Mouse (Mus musculus): ENCODE measurements around the gene Qpct. TPM values are rescaled to one million over a fixed set of nuclear protein-coding genes. Genes with fewer than 3 reads are reported as not detected.

Qpct gene
- total RNA-seq (2012; rRNA removed): 2.2 and 3.0 TPM in 2 replicates

- no peaks in the 10 kb centered on the region for H3K9me3 ChIP-seq (ENCODE audit: control insufficient read depth, insufficient read depth, low read depth, low read length)
Observed at GRCm38 (mm10) chr17:79051606-79052005, at the start of gene Qpct. Qpct (plus strand) TSS chr17:79051906.

GRCm38 (mm10) chr17:79013625-79014024 lies 38.1 kb upstream of the Qpct start:
- TF ChIP-seq MAFK (IDR thresholded peaks at IDR 0.05; ENCODE audit: insufficient read depth, low read depth, low read length) (no peak), HCFC1 (IDR thresholded peaks at IDR 0.05; ENCODE audit: borderline replicate concordance, insufficient read depth, low read length) (no peak), ZC3H11A (IDR thresholded peaks at IDR 0.05; ENCODE audit: borderline replicate concordance, low read depth, low read length) (no peak), CHD2 (IDR thresholded peaks at IDR 0.05; ENCODE audit: low read depth, low read length) (no peak), ZNF384 (IDR thresholded peaks at IDR 0.05; ENCODE audit: low read depth, low read length) (no peak)
- Histone ChIP-seq H3K36me3 (ENCODE audit: control insufficient read depth, insufficient read depth, low read length, poor library complexity, severe bottlenecking) (peaks cover 2% of the 10 kb centered on the region), H3K9me3 (ENCODE audit: control insufficient read depth, insufficient read depth, low read depth, low read length) (no peaks in the 10 kb centered on the region), H3K27ac (ENCODE audit: insufficient read depth, low read depth, low read length, poor library complexity, severe bottlenecking) (no peak overlapping the region), H3K4me3 (ENCODE audit: insufficient read depth in 1 of 2, low read depth in 1 of 2, low read length in 2 of 2, poor library complexity in 1 of 2, severe bottlenecking in 1 of 2) (no peak overlapping the region), H3K9ac (ENCODE audit: insufficient read depth, low read depth, low read length, poor library complexity, severe bottlenecking) (no peak overlapping the region), H3K4me1 (ENCODE audit: control insufficient read depth in 2 of 2, insufficient read depth in 2 of 2, low read length in 2 of 2, poor library complexity in 1 of 2) (no peaks in the 10 kb centered on the region)
- in situ Hi-C loops (cut with MboI; ENCODE audit: low sequenced_read_pairs in 2 of 2, unreplicated experiment in 2 of 2): no loop called here
- DNase-seq (ENCODE audit: low read depth, low spot score): no peak

More at GRCm38 (mm10) chr17:79051606-79052005, at the start of gene Qpct:
- Histone ChIP-seq H3K27ac (ENCODE audit: insufficient read depth, low read depth, low read length, poor library complexity, severe bottlenecking) (no peak within 1 kb of the TSS), H3K9ac (ENCODE audit: insufficient read depth, low read depth, low read length, poor library complexity, severe bottlenecking) (peak within 1 kb of the TSS; percentile 11; the same call in 1 of the 2 replicates), H3K4me1 (ENCODE audit: control insufficient read depth in 2 of 2, insufficient read depth in 2 of 2, low read length in 2 of 2, poor library complexity in 1 of 2) (no peaks in the 10 kb centered on the region), H3K4me3 (ENCODE audit: insufficient read depth in 1 of 2, low read depth in 1 of 2, low read length in 2 of 2, poor library complexity in 1 of 2, severe bottlenecking in 1 of 2) (peak within 1 kb of the TSS; percentile 61 to 70), H3K36me3 (ENCODE audit: control insufficient read depth, insufficient read depth, low read length, poor library complexity, severe bottlenecking) (no peaks in the 10 kb centered on the region)
- TF ChIP-seq ZNF384 (IDR thresholded peaks at IDR 0.05; ENCODE audit: low read depth, low read length) (no peak), MAFK (IDR thresholded peaks at IDR 0.05; ENCODE audit: insufficient read depth, low read depth, low read length) (no peak), CHD2 (IDR thresholded peaks at IDR 0.05; ENCODE audit: low read depth, low read length) (no peak), ZC3H11A (IDR thresholded peaks at IDR 0.05; ENCODE audit: borderline replicate concordance, low read depth, low read length) (no peak), HCFC1 (IDR thresholded peaks at IDR 0.05; ENCODE audit: borderline replicate concordance, insufficient read depth, low read length) (no peak)
- DNase-seq (ENCODE audit: low read depth, low spot score): no peak
- in situ Hi-C loops (cut with MboI; ENCODE audit: low sequenced_read_pairs in 2 of 2, unreplicated experiment in 2 of 2): no loop called here

GRCm38 (mm10) chr17:79014911-79015685 lies 36.6 kb upstream of the Qpct start:
- Histone ChIP-seq H3K36me3 (ENCODE audit: control insufficient read depth, insufficient read depth, low read length, poor library complexity, severe bottlenecking) (peaks cover 2% of the 10 kb centered on the region), H3K9me3 (ENCODE audit: control insufficient read depth, insufficient read depth, low read depth, low read length) (no peaks in the 10 kb centered on the region), H3K27ac (ENCODE audit: insufficient read depth, low read depth, low read length, poor library complexity, severe bottlenecking) (no peak overlapping the region), H3K4me1 (ENCODE audit: control insufficient read depth in 2 of 2, insufficient read depth in 2 of 2, low read length in 2 of 2, poor library complexity in 1 of 2) (no peaks in the 10 kb centered on the region), H3K9ac (ENCODE audit: insufficient read depth, low read depth, low read length, poor library complexity, severe bottlenecking) (no peak overlapping the region), H3K4me3 (ENCODE audit: insufficient read depth in 1 of 2, low read depth in 1 of 2, low read length in 2 of 2, poor library complexity in 1 of 2, severe bottlenecking in 1 of 2) (no peak overlapping the region)
- in situ Hi-C loops (cut with MboI; ENCODE audit: low sequenced_read_pairs in 2 of 2, unreplicated experiment in 2 of 2): no loop called here
- TF ChIP-seq ZNF384 (IDR thresholded peaks at IDR 0.05; ENCODE audit: low read depth, low read length) (no peak), HCFC1 (IDR thresholded peaks at IDR 0.05; ENCODE audit: borderline replicate concordance, insufficient read depth, low read length) (no peak), MAFK (IDR thresholded peaks at IDR 0.05; ENCODE audit: insufficient read depth, low read depth, low read length) (no peak), CHD2 (IDR thresholded peaks at IDR 0.05; ENCODE audit: low read depth, low read length) (no peak), ZC3H11A (IDR thresholded peaks at IDR 0.05; ENCODE audit: borderline replicate concordance, low read depth, low read length) (no peak)
- no peak for DNase-seq (ENCODE audit: low read depth, low spot score)

- Histone ChIP-seq H3K9me3 (ENCODE audit: control insufficient read depth, insufficient read depth, low read depth, low read length) (no peaks in the 10 kb centered on the region), H3K27ac (ENCODE audit: insufficient read depth, low read depth, low read length, poor library complexity, severe bottlenecking) (no peak overlapping the region), H3K4me1 (ENCODE audit: control insufficient read depth in 2 of 2, insufficient read depth in 2 of 2, low read length in 2 of 2, poor library complexity in 1 of 2) (no peaks in the 10 kb centered on the region), H3K9ac (ENCODE audit: insufficient read depth, low read depth, low read length, poor library complexity, severe bottlenecking) (no peak overlapping the region), H3K36me3 (ENCODE audit: control insufficient read depth, insufficient read depth, low read length, poor library complexity, severe bottlenecking) (peaks cover 2% of the 10 kb centered on the region), H3K4me3 (ENCODE audit: insufficient read depth in 1 of 2, low read depth in 1 of 2, low read length in 2 of 2, poor library complexity in 1 of 2, severe bottlenecking in 1 of 2) (no peak overlapping the region)
- in situ Hi-C loops (cut with MboI; ENCODE audit: low sequenced_read_pairs in 2 of 2, unreplicated experiment in 2 of 2): no loop called here
- TF ChIP-seq MAFK (IDR thresholded peaks at IDR 0.05; ENCODE audit: insufficient read depth, low read depth, low read length): no peak
- TF ChIP-seq ZC3H11A (IDR thresholded peaks at IDR 0.05; ENCODE audit: borderline replicate concordance, low read depth, low read length): no peak
- no peak for TF ChIP-seq ZNF384 (IDR thresholded peaks at IDR 0.05; ENCODE audit: low read depth, low read length)
- TF ChIP-seq HCFC1 (IDR thresholded peaks at IDR 0.05; ENCODE audit: borderline replicate concordance, insufficient read depth, low read length): no peak
- TF ChIP-seq CHD2 (IDR thresholded peaks at IDR 0.05; ENCODE audit: low read depth, low read length): no peak
- no peak for DNase-seq (ENCODE audit: low read depth, low spot score)
Observed at GRCm38 (mm10) chr17:79015831-79016230, 35.9 kb upstream of the Qpct start.
